Mouse (Mus musculus) CD8-positive naive resting alpha-beta T cell, adult 2 months (primary cell): ENCODE measurements at regions not wholly inside any gene's neighbourhood (a gene's known extent, or its start where the extent isn't known, plus 50 kb on each side); places are given as distances from the start of the nearest gene placed in this dataset.

ENCODE experiments used
- DNase-seq, 2 experiments: peaks; one replicate each; pipeline ENCODE4 v3.0.0; 2022; ENCODE audit warnings: low read depth in 2 of 2, low spot score in 2 of 2

DNA sequence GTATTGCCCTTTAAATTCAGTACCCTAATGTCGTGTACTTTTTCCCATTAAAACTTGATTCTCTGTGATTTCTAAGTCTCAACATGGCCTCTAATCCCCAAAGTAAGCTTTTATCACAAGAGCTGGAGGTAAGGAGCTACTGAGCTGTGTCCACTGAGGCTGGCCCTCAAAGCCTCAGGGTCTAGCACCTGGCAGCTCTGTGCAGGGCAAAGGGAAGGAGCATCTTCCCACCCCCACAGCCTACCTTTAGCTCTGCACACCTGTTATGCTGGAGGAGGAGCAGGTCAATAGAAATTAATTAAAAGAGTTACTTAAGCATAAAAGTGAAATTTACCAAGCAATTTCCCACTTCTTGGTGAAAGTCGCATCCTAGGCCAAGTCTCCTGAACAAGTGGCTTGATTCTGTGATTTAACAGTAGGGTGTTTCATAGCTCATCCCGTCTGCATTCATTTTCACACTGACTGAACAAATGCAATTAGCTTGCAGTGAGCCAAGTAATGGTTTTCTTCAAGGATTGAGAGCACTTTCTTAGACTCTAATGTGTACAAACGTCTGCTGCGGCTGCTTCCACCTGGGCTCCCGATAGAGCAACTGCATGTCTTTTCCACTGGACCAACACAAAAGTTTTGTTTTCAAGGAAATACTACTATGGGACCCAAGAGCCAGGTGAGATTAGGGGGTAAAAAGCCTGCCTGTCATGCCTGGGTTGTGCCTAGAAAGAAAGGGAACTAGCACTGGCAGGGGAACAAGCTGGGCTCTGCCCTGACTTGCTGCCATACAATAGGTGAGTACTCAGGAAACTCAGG, 50.6 kb upstream of the Dap start:
- no peak for DNase-seq
